Mouse (Mus musculus) intestine, embryonic 15.5 days (tissue): ENCODE results near the gene Pex5l. TPM values are rescaled to one million over a fixed set of nuclear protein-coding genes. Genes with fewer than 3 reads are reported as not detected.

ENCODE experiments used
- ATAC-seq: fragments of 200-750 bp; cut with Nextera tagmentation; 2 replicates; pipeline ENCODE4 v1.8.0; 2017; ENCODE audit warnings: moderate TSS enrichment, moderate library complexity
- H3K27ac ChIP-seq: fragments of 300-500 bp; sonication (generic); 2 replicates; pipeline ENCODE4 v1.5.1; 2015; ENCODE audit warnings: mild to moderate bottlenecking, inconsistent platforms
- H3K27me3 ChIP-seq: fragments of 300-500 bp; sonication (generic); replicated peaks from 2 replicates; pipeline ENCODE4 v1.6.1; 2015; ENCODE audit warnings: inconsistent platforms
- H3K36me3 ChIP-seq: fragments of 300-500 bp; sonication (generic); 2 replicates; pipeline ENCODE4 v1.6.1; 2015; ENCODE audit warnings: inconsistent platforms
- H3K4me1 ChIP-seq: fragments of 300-500 bp; sonication (generic); replicated peaks from 2 replicates; pipeline ENCODE4 v1.6.1; 2015; ENCODE audit warnings: inconsistent platforms
- H3K4me2 ChIP-seq: fragments of 300-500 bp; sonication (generic); replicated peaks from 2 replicates; pipeline ENCODE4 v1.6.1; 2015; ENCODE audit warnings: mild to moderate bottlenecking, inconsistent platforms
- H3K4me3 ChIP-seq: fragments of 300-500 bp; sonication (generic); replicated peaks from 2 replicates; pipeline ENCODE4 v1.5.1; 2015; ENCODE audit warnings: inconsistent platforms
- H3K9ac ChIP-seq: fragments of 300-500 bp; sonication (generic); 2 replicates; pipeline ENCODE4 v1.6.1; 2015; ENCODE audit warnings: inconsistent platforms
- H3K9me3 ChIP-seq: fragments of 300-500 bp; sonication (generic); 2 replicates; pipeline ENCODE4 v1.6.1; 2016; ENCODE audit warnings: inconsistent platforms
- WGBS: fragments of 180-500 bp; shearing (Covaris S2); methylation state at CpG from one replicate; pipeline ENCODE4 v1.1.7; 2015; 5-methylcytosine and 5-hydroxymethylcytosine counted together
- polyA plus RNA-seq: library from polyadenylated mRNA; unstranded; fragments of >200 nt; fragmentation: Nextera tagmentation; extraction: Ambion mirVana; gene quantifications from 2 replicates; pipeline ENCODE4 v1.2.1, GENCODE M21; 2015

Pex5l gene
- polyA plus RNA-seq, 1 experiment from 2014 or later: 0.36 TPM

GRCm38 (mm10) chr3:32979238-32979637 lies 163.8 kb downstream of the Pex5l start:
- Histone ChIP-seq H3K27ac (no peak overlapping the region), H3K4me3 (no peak overlapping the region), H3K27me3 (no peaks in the 10 kb centered on the region), H3K4me1 (no peaks in the 10 kb centered on the region), H3K9ac (no peak overlapping the region), H3K36me3 (no peaks in the 10 kb centered on the region), H3K9me3 (no peaks in the 10 kb centered on the region), H3K4me2 (no peak overlapping the region)
- WGBS: 73% methylated on average over 6 of the region's 6 CpGs
- ATAC-seq: no peak

- ATAC-seq: no peak
These were observed 172.8 kb downstream of the Pex5l start for GRCm38 (mm10) chr3:32970257-32970656.

GRCm38 (mm10) chr3:32968671-32969425 lies 174.2 kb downstream of the Pex5l start:
- no peaks in the 10 kb centered on the region for H3K4me1 ChIP-seq
- no peak overlapping the region for H3K4me3 ChIP-seq
- no peaks in the 10 kb centered on the region for H3K27me3 ChIP-seq
- no peak for ATAC-seq
- H3K27ac ChIP-seq: no peak overlapping the region
- no peaks in the 10 kb centered on the region for H3K36me3 ChIP-seq
- no peak overlapping the region for H3K4me2 ChIP-seq
- WGBS: 70% methylated on average over 1 of the region's 1 CpGs
- no peaks in the 10 kb centered on the region for H3K9me3 ChIP-seq
- no peak overlapping the region for H3K9ac ChIP-seq

More at GRCm38 (mm10) chr3:32970257-32970656, 172.8 kb downstream of the Pex5l start:
- 84% methylated on average over 1 of the region's 1 CpGs for WGBS
- Histone ChIP-seq H3K4me3 (no peak overlapping the region), H3K9ac (no peak overlapping the region), H3K36me3 (no peaks in the 10 kb centered on the region), H3K27me3 (no peaks in the 10 kb centered on the region), H3K4me2 (no peak overlapping the region), H3K9me3 (no peaks in the 10 kb centered on the region), H3K4me1 (no peaks in the 10 kb centered on the region), H3K27ac (no peak overlapping the region)

GRCm38 (mm10) chr3:32965528-32965927 lies 177.5 kb downstream of the Pex5l start:
- 4% methylated on average over 2 of the region's 2 CpGs for WGBS

GRCm38 (mm10) chr3:32961494-32961893 lies 181.6 kb downstream of the Pex5l start:
- H3K9ac ChIP-seq: no peak overlapping the region
- no peak overlapping the region for H3K4me3 ChIP-seq
- WGBS: 78% methylated on average over 3 of the region's 3 CpGs
- H3K36me3 ChIP-seq: no peaks in the 10 kb centered on the region
- H3K4me2 ChIP-seq: no peak overlapping the region
- no peak overlapping the region for H3K27ac ChIP-seq
- H3K4me1 ChIP-seq: no peaks in the 10 kb centered on the region
- H3K27me3 ChIP-seq: no peaks in the 10 kb centered on the region
- H3K9me3 ChIP-seq: no peaks in the 10 kb centered on the region
- no peak for ATAC-seq

More at GRCm38 (mm10) chr3:32965528-32965927, 177.5 kb downstream of the Pex5l start:
- no peaks in the 10 kb centered on the region for H3K9me3 ChIP-seq
- ATAC-seq: no peak
- H3K9ac ChIP-seq: no peak overlapping the region
- no peaks in the 10 kb centered on the region for H3K27me3 ChIP-seq
- H3K27ac ChIP-seq: no peak overlapping the region
- no peak overlapping the region for H3K4me2 ChIP-seq
- no peaks in the 10 kb centered on the region for H3K36me3 ChIP-seq
- no peaks in the 10 kb centered on the region for H3K4me1 ChIP-seq
- no peak overlapping the region for H3K4me3 ChIP-seq

- Histone ChIP-seq H3K4me3 (no peak overlapping the region), H3K36me3 (no peaks in the 10 kb centered on the region), H3K4me2 (no peak overlapping the region), H3K27ac (no peak overlapping the region), H3K4me1 (no peaks in the 10 kb centered on the region), H3K9me3 (no peaks in the 10 kb centered on the region), H3K9ac (no peak overlapping the region), H3K27me3 (no peaks in the 10 kb centered on the region)
- WGBS: 4% methylated on average over 1 of the region's 1 CpGs
- no peak for ATAC-seq
These were observed 191.7 kb downstream of the Pex5l start for GRCm38 (mm10) chr3:32951382-32951781.

- H3K9ac ChIP-seq: no peak overlapping the region
- no peak overlapping the region for H3K4me3 ChIP-seq
- WGBS: 88% methylated on average over 5 of the region's 5 CpGs
- H3K36me3 ChIP-seq: no peaks in the 10 kb centered on the region
- H3K4me1 ChIP-seq: no peaks in the 10 kb centered on the region
- H3K27me3 ChIP-seq: no peaks in the 10 kb centered on the region
- ATAC-seq: no peak
- H3K9me3 ChIP-seq: no peaks in the 10 kb centered on the region
- H3K27ac ChIP-seq: no peak overlapping the region
- H3K4me2 ChIP-seq: no peak overlapping the region
These were observed 195.6 kb downstream of the Pex5l start for GRCm38 (mm10) chr3:32947486-32947885.

- WGBS: 52% methylated on average over 8 of the region's 8 CpGs
- H3K9me3 ChIP-seq: no peaks in the 10 kb centered on the region
- ATAC-seq: peak; percentile 86
These were observed 203.1 kb downstream of the Pex5l start for GRCm38 (mm10) chr3:32939802-32940501.

GRCm38 (mm10) chr3:32924168-32924567 lies 218.9 kb downstream of the Pex5l start:
- no peak for ATAC-seq
- Histone ChIP-seq H3K4me1 (no peaks in the 10 kb centered on the region), H3K4me2 (no peak overlapping the region), H3K9ac (no peak overlapping the region), H3K27me3 (no peaks in the 10 kb centered on the region), H3K36me3 (no peaks in the 10 kb centered on the region), H3K4me3 (no peak overlapping the region), H3K9me3 (no peaks in the 10 kb centered on the region), H3K27ac (no peak overlapping the region)
- WGBS: 76% methylated on average over 6 of the region's 6 CpGs

More at GRCm38 (mm10) chr3:32939802-32940501, 203.1 kb downstream of the Pex5l start:
- Histone ChIP-seq H3K4me2 (no peak overlapping the region), H3K27me3 (no peaks in the 10 kb centered on the region), H3K9ac (no peak overlapping the region), H3K4me1 (no peaks in the 10 kb centered on the region), H3K4me3 (no peak overlapping the region), H3K36me3 (no peaks in the 10 kb centered on the region), H3K27ac (no peak overlapping the region)

GRCm38 (mm10) chr3:32910071-32910551 lies 232.9 kb downstream of the Pex5l start:
- H3K27ac ChIP-seq: no peak overlapping the region
- 45% methylated on average over 7 of the region's 7 CpGs for WGBS
- H3K4me3 ChIP-seq: no peak overlapping the region
- no peak overlapping the region for H3K4me2 ChIP-seq
- ATAC-seq: no peak; the same call in 1 of the 2 replicates
- H3K27me3 ChIP-seq: no peaks in the 10 kb centered on the region
- no peaks in the 10 kb centered on the region for H3K4me1 ChIP-seq
- H3K36me3 ChIP-seq: no peaks in the 10 kb centered on the region
- H3K9me3 ChIP-seq: no peaks in the 10 kb centered on the region
- H3K9ac ChIP-seq: no peak overlapping the region

GRCm38 (mm10) chr3:32908400-32908799 lies 234.6 kb downstream of the Pex5l start:
- ATAC-seq: no peak
- Histone ChIP-seq H3K36me3 (no peaks in the 10 kb centered on the region), H3K27me3 (no peaks in the 10 kb centered on the region), H3K9me3 (no peaks in the 10 kb centered on the region), H3K4me3 (no peak overlapping the region), H3K9ac (no peak overlapping the region), H3K4me2 (no peak overlapping the region), H3K4me1 (no peaks in the 10 kb centered on the region), H3K27ac (no peak overlapping the region)
- WGBS: 74% methylated on average over 3 of the region's 3 CpGs

- no peak for ATAC-seq
- no peaks in the 10 kb centered on the region for H3K4me1 ChIP-seq
- H3K9me3 ChIP-seq: no peaks in the 10 kb centered on the region
- H3K27ac ChIP-seq: no peak overlapping the region
- H3K27me3 ChIP-seq: no peaks in the 10 kb centered on the region
- whole genome bisulfite sequencing: 83% methylated on average over 8 of the region's 8 CpGs
- H3K4me2 ChIP-seq: no peak overlapping the region
- H3K4me3 ChIP-seq: no peak overlapping the region
- H3K9ac ChIP-seq: no peak overlapping the region
- no peaks in the 10 kb centered on the region for H3K36me3 ChIP-seq
These were observed 236.9 kb downstream of the Pex5l start for GRCm38 (mm10) chr3:32905850-32906779.
